Mouse (Mus musculus): ENCODE results near the gene Insig2.

- TF ChIP-seq CTCF (IDR thresholded peaks at IDR 0.05; ENCODE audit: low read depth, low read length) (no peak), EP300 (IDR thresholded peaks at IDR 0.05; ENCODE audit: insufficient read depth, low read depth, low read length) (no peak)
Measured at GRCm38 (mm10) chr1:121293571-121293970, 38.8 kb downstream of the Insig2 start.

All from ES-Bruce4 (cell line).